Mouse (Mus musculus) embryonic facial prominence, embryonic 12.5 days (tissue): ENCODE measurements at regions not wholly inside any gene's neighbourhood (a gene's known extent, or its start where the extent isn't known, plus 50 kb on each side); places are given as distances from the start of the nearest gene placed in this dataset.
A peak's percentile ranks its signal among the peaks of the same experiment; 100 is the strongest.

Experiments
- ATAC-seq: fragments of 200-750 bp; cut with Nextera tagmentation; 2 replicates; pipeline ENCODE4 v1.8.0; 2017; ENCODE audit not compliant: insufficient number of reproducible peaks, insufficient read depth, low FRiP score, low TSS enrichment
- H3K27ac ChIP-seq: fragments of 300-500 bp; sonication (generic); 2 replicates; pipeline ENCODE4 v1.5.1; 2016; ENCODE audit warnings: mild to moderate bottlenecking
- H3K27me3 ChIP-seq: fragments of 300-500 bp; sonication (generic); 2 replicates; pipeline ENCODE4 v1.6.1; 2016; ENCODE audit warnings: mild to moderate bottlenecking, moderate library complexity
- H3K36me3 ChIP-seq: fragments of 300-500 bp; sonication (generic); 2 replicates; pipeline ENCODE4 v1.6.1; 2016; ENCODE audit warnings: mild to moderate bottlenecking
- H3K4me1 ChIP-seq: fragments of 300-500 bp; sonication (generic); 2 replicates; pipeline ENCODE4 v1.6.1; 2016
- H3K4me2 ChIP-seq: fragments of 300-500 bp; sonication (generic); replicated peaks from 2 replicates; pipeline ENCODE4 v1.6.1; 2016; ENCODE audit warnings: mild to moderate bottlenecking, moderate library complexity
- H3K4me3 ChIP-seq: fragments of 300-500 bp; sonication (generic); 2 replicates; pipeline ENCODE4 v1.5.1; 2016; ENCODE audit warnings: mild to moderate bottlenecking
- H3K9ac ChIP-seq: fragments of 300-500 bp; sonication (generic); 2 replicates; pipeline ENCODE4 v1.6.1; 2016; ENCODE audit warnings: mild to moderate bottlenecking, moderate library complexity
- H3K9me3 ChIP-seq: fragments of 300-500 bp; sonication (generic); 2 replicates; pipeline ENCODE4 v1.6.1; 2016; ENCODE audit warnings: mild to moderate bottlenecking, moderate library complexity
- WGBS: fragments of 180-500 bp; shearing (Covaris S2); methylation state at CpG from one replicate; pipeline ENCODE4 v1.1.7; 2016; 5-methylcytosine and 5-hydroxymethylcytosine counted together

DNA sequence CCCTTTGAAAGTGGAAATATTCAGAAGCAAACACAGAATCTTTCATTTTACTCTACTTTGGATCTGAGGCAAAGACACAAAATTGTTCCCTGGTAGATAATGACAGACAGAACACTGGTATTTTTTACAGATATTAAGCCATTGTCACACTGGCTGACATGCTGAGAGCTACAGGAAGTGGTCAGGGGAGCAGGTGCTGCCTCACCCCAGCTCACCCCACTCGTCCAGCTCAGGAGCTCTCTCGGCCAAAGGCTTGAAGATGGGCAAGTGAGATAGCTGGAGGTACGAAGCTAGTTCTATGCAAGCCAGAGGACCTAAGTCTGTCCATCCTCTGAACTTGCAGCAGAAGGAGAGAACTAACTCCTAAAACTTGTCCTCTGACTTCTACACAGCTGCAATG is 105.6 kb upstream of the Gas2 start:
- Histone ChIP-seq H3K36me3 (no peaks in the 10 kb centered on the region), H3K4me1 (no peaks in the 10 kb centered on the region), H3K4me3 (no peak overlapping the region), H3K4me2 (no peak overlapping the region), H3K9ac (no peak overlapping the region), H3K9me3 (no peaks in the 10 kb centered on the region), H3K27ac (no peak overlapping the region), H3K27me3 (no peaks in the 10 kb centered on the region)
- ATAC-seq, result no peak
- WGBS, result 68% methylated on average over 3 of the region's 3 CpGs

DNA sequence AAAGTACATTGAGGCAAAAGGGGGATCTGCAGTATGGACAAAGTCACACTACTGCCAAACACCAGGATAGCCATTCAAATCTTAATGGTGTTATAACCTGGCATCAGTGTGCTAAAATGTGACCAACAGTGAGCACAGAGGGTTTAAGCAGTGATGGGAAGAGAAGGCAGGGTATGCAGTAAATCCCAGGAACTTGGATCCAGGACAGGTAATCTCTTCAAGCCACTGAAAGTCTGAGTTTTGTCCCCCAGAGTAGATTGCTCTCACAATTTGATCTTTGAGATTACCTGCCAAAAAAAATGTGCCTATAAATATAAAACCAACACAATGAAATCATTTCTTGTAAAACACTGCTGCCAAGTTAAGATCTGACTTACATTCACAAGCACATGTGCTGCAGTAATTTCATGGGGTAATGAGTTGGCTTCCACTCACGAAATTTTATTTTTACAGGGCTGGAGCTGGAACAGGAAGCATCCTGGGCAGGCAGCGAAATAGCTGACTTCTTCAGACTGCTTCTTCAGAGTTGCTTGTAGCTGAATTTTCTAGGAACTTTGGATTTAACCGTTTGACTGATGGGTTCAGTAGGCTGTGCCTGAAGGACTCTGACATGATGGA is 102.2 kb upstream of the Gas2 start:
- Histone ChIP-seq H3K27ac (no peak overlapping the region), H3K27me3 (no peaks in the 10 kb centered on the region), H3K9me3 (no peaks in the 10 kb centered on the region), H3K36me3 (no peaks in the 10 kb centered on the region), H3K4me2 (no peak overlapping the region), H3K4me1 (no peaks in the 10 kb centered on the region), H3K4me3 (no peak overlapping the region), H3K9ac (no peak overlapping the region)
- no peak for ATAC-seq
- 69% methylated on average over 3 of the region's 3 CpGs for WGBS

DNA sequence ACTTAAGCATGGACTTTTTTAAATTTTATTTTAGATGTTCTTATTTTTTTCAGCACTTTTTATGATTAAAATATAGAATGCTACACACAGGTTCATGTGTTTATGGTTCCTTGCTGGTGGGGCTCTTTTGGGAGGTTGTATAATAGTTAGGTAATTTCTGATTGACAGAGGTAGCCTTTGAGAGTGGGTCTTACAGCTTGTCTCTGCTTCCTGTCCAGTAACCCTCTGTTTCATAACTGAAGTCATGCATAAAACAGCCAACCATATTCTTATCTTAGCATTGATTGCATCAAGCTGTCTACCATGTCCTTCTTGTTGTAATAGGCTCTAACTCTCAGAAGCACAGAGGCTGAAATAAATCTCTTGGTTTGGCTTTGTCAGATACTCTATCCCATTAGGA is 94.7 kb upstream of the Gas2 start:
- no peak overlapping the region for H3K9ac ChIP-seq
- H3K27ac ChIP-seq, result no peak overlapping the region
- H3K9me3 ChIP-seq, result no peaks in the 10 kb centered on the region
- H3K4me2 ChIP-seq, result no peak overlapping the region
- H3K4me1 ChIP-seq, result 0 out of 2 replicates have a peak, but pooled peaks cover 3% of the 10 kb centered on the region
- no peak overlapping the region for H3K4me3 ChIP-seq
- no peaks in the 10 kb centered on the region for H3K36me3 ChIP-seq
- no peaks in the 10 kb centered on the region for H3K27me3 ChIP-seq
- ATAC-seq, result no peak

DNA sequence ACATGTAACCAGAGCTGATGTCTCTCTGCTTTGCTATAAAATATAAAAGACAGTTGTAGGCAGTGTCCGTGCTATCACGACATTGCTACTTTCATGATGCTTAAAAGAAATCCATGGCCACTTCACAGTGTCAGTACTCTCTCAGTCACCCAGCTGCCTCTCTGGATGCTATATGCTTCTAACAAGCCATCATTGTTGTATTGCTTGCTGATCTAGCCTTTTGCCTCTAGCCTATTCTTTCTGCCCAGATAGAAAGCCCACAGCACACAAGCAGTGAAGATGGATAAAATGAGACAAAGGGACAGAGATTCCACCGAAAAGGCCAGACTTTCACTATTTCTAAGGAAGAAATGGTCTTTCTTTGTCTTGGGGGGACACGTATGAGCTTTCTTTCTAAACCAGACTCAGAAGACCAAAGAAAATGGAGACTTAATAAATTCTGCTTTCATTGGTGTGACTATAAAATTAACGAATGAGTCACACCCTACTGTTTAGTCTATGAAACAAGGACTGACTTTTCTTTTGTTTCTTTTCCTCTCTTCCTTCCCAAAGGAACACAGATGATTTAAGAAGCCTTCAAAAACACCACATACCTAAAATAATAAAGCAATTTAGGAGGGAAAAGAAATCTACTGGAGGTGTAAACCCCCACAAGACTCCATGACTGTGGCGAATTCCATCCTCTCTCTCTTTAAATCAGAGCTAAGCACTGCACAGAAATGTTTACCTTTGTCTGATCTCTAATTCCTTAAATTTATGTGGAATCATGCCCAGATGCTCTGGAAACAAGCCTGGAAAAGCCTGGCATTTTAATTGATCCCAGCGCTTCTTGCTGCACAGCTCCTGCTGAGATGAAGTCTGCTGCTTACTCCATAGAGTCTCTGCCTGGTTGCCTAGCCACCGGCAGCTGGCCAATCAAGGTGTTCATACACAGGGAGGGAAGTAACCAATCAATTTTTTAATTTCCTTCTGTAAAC is 89.6 kb upstream of the Gas2 start:
- ATAC-seq, result peak; percentile 94
- H3K27me3 ChIP-seq, result no peaks in the 10 kb centered on the region
- no peak overlapping the region for H3K4me3 ChIP-seq
- no peaks in the 10 kb centered on the region for H3K36me3 ChIP-seq
- H3K4me2 ChIP-seq, result 0 out of 2 replicates have a peak overlapping the region, but pooled peaks have one; percentile 5
- H3K9ac ChIP-seq, result no peak overlapping the region
- H3K4me1 ChIP-seq, result peaks cover 10% of the 10 kb centered on the region; the same call in 1 of the 2 replicates
- no peaks in the 10 kb centered on the region for H3K9me3 ChIP-seq
- 49% methylated on average over 8 of the region's 8 CpGs for WGBS
- peak overlapping the region; percentile 84 for H3K27ac ChIP-seq

DNA sequence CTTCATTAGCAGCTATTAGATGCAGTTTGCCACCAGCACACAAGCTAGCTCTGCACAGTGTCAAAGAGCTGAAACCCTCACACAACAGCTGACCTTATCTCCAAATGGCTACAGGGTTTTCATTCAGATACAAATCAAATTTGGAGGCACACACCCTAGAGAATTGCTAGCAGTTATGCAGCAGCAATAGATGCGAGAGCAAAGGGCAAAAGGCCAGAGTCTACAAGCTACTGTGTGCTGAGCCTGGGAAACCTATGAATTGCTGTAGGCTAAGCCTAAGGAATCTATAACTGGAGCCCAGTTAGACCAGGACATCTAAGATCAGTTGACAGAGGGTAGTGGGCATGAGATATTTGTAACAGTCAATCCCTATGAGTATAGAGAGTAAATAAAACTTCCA is 85.8 kb upstream of the Gas2 start:
- no peak for ATAC-seq
- no peaks in the 10 kb centered on the region for H3K36me3 ChIP-seq
- no peaks in the 10 kb centered on the region for H3K9me3 ChIP-seq
- H3K27me3 ChIP-seq, result no peaks in the 10 kb centered on the region
- no peak overlapping the region for H3K9ac ChIP-seq
- WGBS, result 37% methylated on average over 1 of the region's 1 CpGs
- peaks cover 10% of the 10 kb centered on the region; the same call in 1 of the 2 replicates for H3K4me1 ChIP-seq
- H3K4me3 ChIP-seq, result no peak overlapping the region
- H3K27ac ChIP-seq, result no peak overlapping the region
- no peak overlapping the region for H3K4me2 ChIP-seq

DNA sequence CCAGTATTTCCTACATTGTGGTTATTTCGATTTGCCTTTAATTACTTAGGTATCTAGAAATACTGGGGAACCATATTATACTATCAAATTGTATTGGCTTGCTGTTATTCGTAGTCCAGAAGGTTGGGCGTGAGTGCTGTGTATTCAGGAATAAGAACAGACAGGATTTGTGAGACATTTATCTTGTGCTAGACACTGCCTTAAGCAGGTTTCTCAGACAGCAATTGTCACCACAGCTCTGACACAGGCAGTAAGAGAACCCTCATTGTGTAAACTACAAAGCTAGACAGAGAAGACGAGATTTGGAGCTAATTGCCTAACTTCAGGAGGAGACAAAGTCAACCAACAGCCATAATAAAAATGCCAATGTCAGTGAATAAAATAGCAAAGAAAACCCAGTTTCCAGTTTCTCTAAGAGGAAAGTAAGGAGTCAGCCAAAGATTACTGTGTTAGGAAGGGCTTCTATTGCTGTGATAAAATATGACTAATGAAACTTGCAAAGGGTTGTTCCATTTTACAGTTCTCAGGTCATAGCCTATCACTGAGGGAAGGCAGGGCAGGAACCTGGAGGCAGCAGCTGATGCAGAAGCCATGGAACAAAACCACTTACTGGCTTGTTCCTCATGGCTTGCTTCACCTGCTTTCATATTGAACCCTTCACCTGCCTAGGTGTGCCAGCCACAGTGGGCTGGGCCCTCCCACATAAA is 78.6 kb upstream of the Gas2 start:
- 77% methylated on average over 4 of the region's 4 CpGs for WGBS
- no peak overlapping the region for H3K27ac ChIP-seq
- H3K4me2 ChIP-seq, result no peak overlapping the region
- no peaks in the 10 kb centered on the region for H3K4me1 ChIP-seq
- H3K27me3 ChIP-seq, result no peaks in the 10 kb centered on the region
- no peaks in the 10 kb centered on the region for H3K9me3 ChIP-seq
- no peaks in the 10 kb centered on the region for H3K36me3 ChIP-seq
- no peak overlapping the region for H3K9ac ChIP-seq
- ATAC-seq, result no peak
- no peak overlapping the region for H3K4me3 ChIP-seq

DNA sequence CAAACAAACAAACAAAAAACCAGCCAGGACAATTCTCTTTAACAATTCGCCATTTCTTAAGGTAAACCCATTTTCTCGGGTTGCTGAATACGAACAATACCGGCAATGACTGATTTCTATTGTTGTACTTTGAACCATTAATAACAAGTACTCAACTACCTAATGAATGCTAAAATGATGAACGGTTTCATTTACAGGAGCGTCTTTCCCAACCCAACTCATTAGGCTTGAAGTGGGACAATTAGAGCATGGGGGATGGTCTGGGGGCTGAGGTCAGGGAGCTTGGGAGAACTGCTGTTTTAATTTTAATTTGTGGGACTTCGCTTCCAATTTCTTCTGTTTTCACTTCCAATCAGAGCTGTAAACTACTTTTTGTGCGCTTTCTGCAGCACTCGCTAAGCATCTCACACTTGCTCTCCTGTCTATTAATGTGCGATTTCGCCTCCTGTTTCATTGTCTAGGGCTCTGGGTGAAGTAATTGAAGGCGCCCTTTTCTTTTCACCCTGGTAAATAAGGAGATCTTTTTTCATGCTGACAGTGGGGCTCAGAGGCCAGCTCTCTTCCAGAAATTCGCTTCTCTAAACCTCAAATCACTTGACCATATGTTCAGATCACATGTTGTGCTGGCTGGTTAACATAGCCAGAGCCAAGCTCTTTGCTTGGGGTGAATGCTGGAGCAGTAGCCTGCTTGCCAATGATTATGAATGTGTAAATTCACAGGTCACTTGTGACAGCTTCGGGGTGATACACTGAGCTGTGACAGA is 77.7 kb upstream of the Gas2 start:
- ATAC-seq, result peak; percentile 64; the same call in 1 of the 2 replicates

DNA sequence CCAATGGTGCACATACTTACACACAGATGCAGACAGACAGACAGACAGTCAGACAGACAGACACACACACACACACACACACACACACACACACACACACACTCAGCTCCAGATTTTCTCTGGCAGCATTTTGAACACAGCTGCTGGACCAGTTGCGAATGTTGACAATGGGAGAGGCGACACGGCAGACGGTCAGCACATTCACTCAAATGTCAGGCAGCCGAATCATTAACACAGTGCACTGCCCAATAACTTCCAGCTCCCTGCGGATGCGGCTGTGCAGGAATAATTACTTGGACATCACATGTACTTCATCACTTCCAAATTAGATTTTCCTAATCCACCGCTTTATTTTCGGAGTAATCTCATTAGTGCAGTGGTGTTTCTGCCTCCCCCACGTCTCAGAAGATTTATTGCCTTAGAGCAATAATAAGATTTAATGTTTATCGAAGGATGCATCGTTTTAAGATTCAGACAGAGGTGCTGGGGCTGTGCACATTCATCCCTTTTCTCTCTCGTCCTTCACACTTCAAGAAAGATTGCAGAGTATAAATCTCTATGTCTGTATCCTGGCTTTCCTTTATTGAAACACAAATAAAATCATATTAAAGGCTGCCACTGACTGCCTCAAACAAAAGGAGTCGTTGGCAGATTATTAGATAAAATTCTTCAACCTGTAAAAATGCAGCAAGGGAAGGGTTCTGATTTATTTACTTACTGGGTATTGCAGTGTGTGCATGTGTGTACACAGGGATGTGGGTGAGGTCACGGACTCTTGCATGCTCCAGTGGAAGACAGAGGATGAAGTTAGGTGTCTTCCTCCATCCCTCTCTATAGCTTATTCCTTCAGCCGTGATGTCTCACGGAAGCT is 70.9 kb upstream of the Gas2 start:
- no peak overlapping the region for H3K4me2 ChIP-seq
- H3K27me3 ChIP-seq, result no peaks in the 10 kb centered on the region
- H3K36me3 ChIP-seq, result no peaks in the 10 kb centered on the region
- H3K9me3 ChIP-seq, result no peaks in the 10 kb centered on the region
- H3K4me1 ChIP-seq, result no peaks in the 10 kb centered on the region
- WGBS, result 71% methylated on average over 17 of the region's 17 CpGs
- H3K4me3 ChIP-seq, result no peak overlapping the region
- no peak overlapping the region for H3K27ac ChIP-seq
- no peak overlapping the region for H3K9ac ChIP-seq
- ATAC-seq, result peak; percentile 47; the same call in 1 of the 2 replicates

More for the DNA sequence above, 77.7 kb upstream of the Gas2 start:
- no peak overlapping the region for H3K9ac ChIP-seq
- no peak overlapping the region for H3K4me3 ChIP-seq
- H3K27ac ChIP-seq, result no peak overlapping the region
- H3K4me1 ChIP-seq, result no peaks in the 10 kb centered on the region
- 64% methylated on average over 14 of the region's 14 CpGs for WGBS
- H3K27me3 ChIP-seq, result no peaks in the 10 kb centered on the region
- H3K36me3 ChIP-seq, result no peaks in the 10 kb centered on the region
- H3K4me2 ChIP-seq, result no peak overlapping the region
- no peaks in the 10 kb centered on the region for H3K9me3 ChIP-seq

DNA sequence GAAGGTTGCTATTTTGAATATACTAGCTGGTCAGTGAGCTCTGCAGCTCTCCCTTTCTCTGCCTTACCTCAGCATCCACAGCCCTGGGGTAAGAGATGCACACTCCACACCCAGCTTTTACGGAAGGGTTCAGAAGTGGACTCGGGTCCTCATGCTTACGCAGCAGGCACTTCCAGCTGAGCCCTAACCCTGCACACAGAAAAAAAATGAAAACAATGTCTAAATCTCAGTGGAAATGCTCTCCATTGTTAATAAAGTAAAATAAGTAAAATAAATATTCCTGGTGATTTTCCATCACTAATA is 70.3 kb upstream of the Gas2 start:
- Histone ChIP-seq H3K9me3 (no peaks in the 10 kb centered on the region), H3K4me2 (no peak overlapping the region), H3K4me3 (no peak overlapping the region), H3K27ac (no peak overlapping the region), H3K4me1 (no peaks in the 10 kb centered on the region), H3K9ac (no peak overlapping the region), H3K36me3 (no peaks in the 10 kb centered on the region), H3K27me3 (no peaks in the 10 kb centered on the region)
- WGBS, result 81% methylated on average over 3 of the region's 3 CpGs
- no peak for ATAC-seq
